Mouse (Mus musculus): ENCODE results near the gene Clasp1.

- TF ChIP-seq POLR2A (IDR thresholded peaks at IDR 0.05; ENCODE audit: insufficient read depth, low read depth, low read length) (no peak), CTCF (IDR thresholded peaks at IDR 0.05; ENCODE audit: insufficient read depth, low read depth, low read length) (no peak)
Observed at GRCm38 (mm10) chr1:118642296-118642999, 253.6 kb downstream of the Clasp1 start.

Data from olfactory bulb, adult 2 months (tissue).